Mouse (Mus musculus): ENCODE results near the gene Pipox.

The Pipox gene

GRCm38 (mm10) chr11:77875847-77876759 is 17.8 kb downstream of the Pipox start:
- DNase-seq = peak; percentile 79 to 80

GRCm38 (mm10) chr11:77875269-77875668 is 18.6 kb downstream of the Pipox start:
- no peak for DNase-seq

- DNase-seq = no peak
Observed at GRCm38 (mm10) chr11:77874685-77875231, 19.1 kb downstream of the Pipox start.

GRCm38 (mm10) chr11:77873116-77873515 is 20.8 kb downstream of the Pipox start:
- DNase-seq = no peak

- no peak for DNase-seq
Observed at GRCm38 (mm10) chr11:77872685-77873084, 21.2 kb downstream of the Pipox start.

GRCm38 (mm10) chr11:77872236-77872635 is 21.7 kb downstream of the Pipox start:
- peak; percentile 88 to 92 for DNase-seq

- peak; percentile 93 to 95 for DNase-seq
Observed at GRCm38 (mm10) chr11:77871436-77871835, 22.5 kb downstream of the Pipox start.

- peak in 1 of 2 experiments; percentile 53 for DNase-seq
Observed at GRCm38 (mm10) chr11:77867419-77868083, 26.3 kb downstream of the Pipox start.

- DNase-seq = no peak
Observed at GRCm38 (mm10) chr11:77864771-77865170, 29.1 kb downstream of the Pipox start.

- DNase-seq = no peak
Observed at GRCm38 (mm10) chr11:77862887-77863286, 31.0 kb downstream of the Pipox start.

- no peak for DNase-seq
Observed at GRCm38 (mm10) chr11:77860947-77861346, 32.9 kb downstream of the Pipox start.

GRCm38 (mm10) chr11:77858589-77858988 is 35.3 kb downstream of the Pipox start:
- no peak for DNase-seq

GRCm38 (mm10) chr11:77857089-77857488 is 36.8 kb downstream of the Pipox start:
- no peak for DNase-seq

GRCm38 (mm10) chr11:77855396-77855795 is 38.5 kb downstream of the Pipox start:
- no peak for DNase-seq

- peak in 1 of 2 experiments; percentile 59 for DNase-seq
Observed at GRCm38 (mm10) chr11:77854641-77855040, 39.3 kb downstream of the Pipox start.

GRCm38 (mm10) chr11:77852941-77853668 is 40.8 kb downstream of the Pipox start:
- peak in 1 of 2 experiments; percentile 55 for DNase-seq

GRCm38 (mm10) chr11:77852195-77852594 is 41.7 kb downstream of the Pipox start:
- peak in 1 of 2 experiments; percentile 62 for DNase-seq

GRCm38 (mm10) chr11:77851483-77852010 is 42.3 kb downstream of the Pipox start:
- peak; percentile 52 to 62 for DNase-seq

- DNase-seq = peak; percentile 87 to 93
Observed at GRCm38 (mm10) chr11:77850401-77851244, 43.3 kb downstream of the Pipox start.

- no peak for DNase-seq
Observed at GRCm38 (mm10) chr11:77849151-77849550, 44.7 kb downstream of the Pipox start.

GRCm38 (mm10) chr11:77848131-77848530 is 45.8 kb downstream of the Pipox start:
- no peak for DNase-seq
